Mouse (Mus musculus) gonadal fat pad, adult 2 months (tissue): ENCODE measurements at regions not wholly inside any gene's neighbourhood (a gene's known extent, or its start where the extent isn't known, plus 50 kb on each side); places are given as distances from the start of the nearest gene placed in this dataset.
A peak's percentile ranks its signal among the peaks of the same experiment; 100 is the strongest.

Source experiments
- DNase-seq: peaks from one replicate; pipeline ENCODE4 v3.0.0-alpha.2; 2012; ENCODE audit warnings: low read depth

DNA sequence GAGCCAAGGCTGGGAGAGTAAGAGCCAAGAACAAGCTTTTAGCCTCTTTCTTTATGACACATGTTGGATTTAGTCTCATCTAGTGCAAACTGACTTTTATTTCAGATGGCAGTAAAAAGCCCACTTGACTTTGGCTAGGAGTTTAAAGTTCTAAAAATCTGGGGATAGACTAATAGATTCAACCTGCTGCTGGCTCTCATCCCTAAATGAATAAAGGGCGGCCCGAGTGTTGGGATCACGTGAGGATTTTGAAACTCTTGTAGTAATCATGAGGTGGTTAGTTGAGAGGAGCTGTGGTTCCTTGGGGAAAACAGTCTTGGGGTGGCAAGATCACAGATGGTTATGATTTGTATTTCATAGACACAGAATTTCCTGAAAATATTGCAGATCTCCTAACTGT is 975.9 kb downstream of the Robo2 start:
- DNase-seq: no peak

DNA sequence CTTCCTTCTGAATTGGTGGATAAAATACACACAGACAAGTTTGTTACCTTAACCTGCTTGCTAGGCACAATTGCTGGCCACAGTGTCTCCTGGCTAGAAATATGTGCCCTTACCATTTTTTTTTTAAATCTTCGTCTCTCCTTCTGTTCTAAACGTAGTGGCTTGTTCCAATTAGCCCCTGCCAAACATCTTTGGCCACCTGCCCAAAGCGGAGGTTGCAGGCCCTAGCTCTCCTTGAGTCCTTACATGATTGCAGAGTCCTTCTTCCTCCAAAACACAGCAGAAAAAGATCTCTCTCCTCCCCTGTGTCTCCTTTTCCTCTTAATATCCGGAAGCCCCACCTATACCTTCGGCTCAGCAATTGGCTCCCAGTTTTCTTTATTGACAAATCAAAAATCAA is 986.8 kb downstream of the Robo2 start:
- DNase-seq: no peak

DNA sequence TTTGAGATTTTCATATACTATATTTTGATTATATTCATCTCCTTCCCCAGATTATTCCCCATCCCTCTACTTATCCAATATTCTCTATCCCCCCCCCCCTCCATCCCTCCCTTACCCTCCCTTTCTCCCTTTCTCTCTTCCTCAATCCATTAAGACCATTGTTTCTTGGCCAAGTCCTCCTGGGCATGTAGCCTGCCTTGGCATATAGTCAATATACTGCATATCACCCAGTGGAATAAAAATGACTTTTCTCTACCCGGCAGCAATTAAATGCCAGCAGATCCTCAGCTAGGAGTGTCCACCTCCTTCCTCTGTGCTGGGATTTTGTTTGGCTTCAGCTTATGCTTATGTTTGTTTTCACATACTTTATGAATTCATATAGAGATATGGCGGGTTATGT is 987.3 kb downstream of the Robo2 start:
- no peak for DNase-seq

DNA sequence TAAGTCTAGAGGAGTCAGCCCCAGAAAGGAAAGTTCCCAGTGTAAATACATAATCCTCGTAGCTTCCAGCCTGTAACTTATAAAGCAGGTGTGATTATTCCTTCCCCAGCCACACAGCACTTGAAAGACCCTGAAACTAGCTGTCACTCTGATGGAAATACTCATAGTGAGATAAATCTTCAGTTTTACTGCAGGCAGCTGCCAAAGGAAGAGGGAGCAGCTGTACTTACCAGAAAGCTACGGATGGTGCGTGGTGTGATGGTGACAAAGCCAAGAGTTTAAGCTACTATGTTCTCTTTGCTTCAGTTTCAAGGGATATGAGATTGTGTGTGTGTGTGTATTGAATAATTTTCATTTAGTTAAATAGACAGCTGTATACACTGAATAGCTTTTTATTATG is 1007.1 kb downstream of the Robo2 start:
- no peak for DNase-seq

DNA sequence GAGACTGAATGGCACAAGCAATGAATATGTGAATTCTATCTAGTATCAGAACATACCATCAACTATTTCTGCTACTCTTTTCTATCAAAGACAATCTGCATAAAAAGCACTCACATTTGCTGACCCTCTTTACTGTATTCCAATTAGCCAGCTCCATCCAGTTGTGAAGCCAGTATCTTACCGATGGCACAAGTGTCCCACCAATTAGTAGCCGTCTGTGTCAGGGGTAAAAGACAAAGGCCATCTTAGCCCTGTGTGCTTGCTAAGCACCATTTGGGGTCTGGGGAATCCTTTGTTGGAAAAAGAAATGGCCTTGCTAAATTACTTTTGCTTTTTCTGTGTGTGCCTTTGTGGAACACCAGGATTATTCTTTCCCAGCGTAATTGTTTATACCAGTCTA is 1007.5 kb downstream of the Robo2 start:
- DNase-seq: no peak

DNA sequence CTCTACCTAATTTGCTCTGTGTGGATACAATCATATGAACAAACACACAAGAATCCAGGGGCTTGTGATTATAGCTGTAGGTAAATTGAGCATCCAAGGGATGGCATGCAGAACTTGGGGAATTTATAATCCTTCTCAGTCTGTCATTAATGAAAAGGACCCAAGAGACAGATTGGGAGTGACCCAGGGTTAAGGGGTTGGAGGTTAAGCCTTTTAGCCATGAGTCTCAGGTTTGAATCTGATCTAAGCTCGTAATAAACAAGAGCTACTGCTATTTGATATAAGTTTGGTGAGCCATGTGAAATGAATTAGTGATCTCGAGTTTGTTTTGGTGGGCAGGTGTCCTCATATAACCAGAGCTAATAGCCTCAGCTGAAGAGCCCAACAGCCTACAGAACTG is 1032.6 kb downstream of the Robo2 start:
- no peak for DNase-seq

DNA sequence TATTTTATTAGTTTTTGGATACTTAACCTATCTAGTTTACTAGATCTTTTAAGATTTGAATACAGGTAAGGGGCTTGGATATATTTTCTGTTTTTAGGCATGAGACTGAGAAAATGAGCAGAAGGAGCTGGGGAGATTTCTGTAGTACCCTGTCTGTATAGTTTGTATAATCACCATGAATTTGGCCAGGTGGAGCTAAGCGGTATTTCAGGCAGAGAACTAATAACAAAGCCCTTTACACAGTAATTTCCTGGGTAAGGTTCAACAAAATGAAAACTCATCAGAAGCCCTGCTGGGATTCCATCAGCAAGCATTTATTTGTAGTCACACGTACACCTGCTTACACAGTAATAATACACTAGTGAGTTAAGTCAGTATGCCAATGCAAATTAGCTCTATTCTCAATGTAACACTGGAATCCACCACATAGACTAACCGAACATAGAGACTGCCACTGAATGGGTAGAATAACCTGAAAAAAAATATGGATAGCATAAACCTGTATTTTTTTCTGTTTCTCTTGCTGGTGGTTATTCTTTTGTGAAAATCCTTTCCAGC is 1036.9 kb downstream of the Robo2 start:
- DNase-seq: no peak

DNA sequence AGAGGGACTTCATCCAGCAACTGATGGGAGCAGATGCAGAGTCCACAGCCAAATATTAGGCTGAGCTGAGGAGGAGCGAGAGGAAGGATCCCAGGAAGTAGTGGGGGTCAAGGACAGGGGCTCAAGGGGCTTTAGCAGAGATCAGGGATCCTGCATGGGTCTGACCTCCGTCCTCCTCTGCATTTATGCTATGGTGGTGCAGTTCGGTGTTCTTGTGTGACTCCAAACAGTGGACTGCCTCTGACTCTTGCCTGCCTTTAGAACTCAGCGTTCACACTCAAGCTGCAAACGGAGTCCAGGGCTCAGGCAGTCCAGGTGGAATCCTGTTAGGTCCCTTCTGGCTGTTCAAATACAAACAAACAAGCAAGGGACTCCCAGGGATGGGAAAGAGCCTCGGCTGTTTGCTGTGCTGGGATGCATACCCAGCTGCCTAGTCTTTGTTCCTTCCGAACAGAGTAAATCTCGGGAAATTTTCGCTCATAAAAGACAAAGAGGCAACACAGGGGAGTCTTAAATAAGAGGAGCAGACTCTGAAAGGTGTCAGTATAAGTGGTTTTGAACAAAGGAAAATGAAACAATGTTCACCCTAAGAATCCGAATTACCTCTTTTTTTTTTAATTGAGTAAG is 1042.9 kb downstream of the Robo2 start:
- DNase-seq: no peak

DNA sequence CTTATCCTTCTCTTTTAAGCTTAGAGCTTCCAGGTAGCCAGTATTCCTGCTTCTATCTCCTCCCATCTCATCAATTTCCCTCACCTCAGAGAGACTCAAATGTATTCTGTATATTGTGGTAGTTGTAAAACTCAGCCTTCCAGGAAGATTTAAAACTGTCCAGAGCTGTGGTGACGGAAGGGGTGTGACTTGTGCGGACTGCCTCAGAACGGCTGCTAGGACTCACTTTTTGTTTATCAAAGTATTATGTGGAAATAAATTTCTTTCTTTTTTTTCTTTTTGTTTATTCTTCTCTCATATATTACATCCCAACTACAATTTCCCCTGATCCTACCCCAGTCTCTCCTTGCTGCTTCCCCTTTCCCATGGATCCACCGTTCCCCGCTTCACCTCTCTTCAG is 1043.7 kb downstream of the Robo2 start:
- DNase-seq: no peak

DNA sequence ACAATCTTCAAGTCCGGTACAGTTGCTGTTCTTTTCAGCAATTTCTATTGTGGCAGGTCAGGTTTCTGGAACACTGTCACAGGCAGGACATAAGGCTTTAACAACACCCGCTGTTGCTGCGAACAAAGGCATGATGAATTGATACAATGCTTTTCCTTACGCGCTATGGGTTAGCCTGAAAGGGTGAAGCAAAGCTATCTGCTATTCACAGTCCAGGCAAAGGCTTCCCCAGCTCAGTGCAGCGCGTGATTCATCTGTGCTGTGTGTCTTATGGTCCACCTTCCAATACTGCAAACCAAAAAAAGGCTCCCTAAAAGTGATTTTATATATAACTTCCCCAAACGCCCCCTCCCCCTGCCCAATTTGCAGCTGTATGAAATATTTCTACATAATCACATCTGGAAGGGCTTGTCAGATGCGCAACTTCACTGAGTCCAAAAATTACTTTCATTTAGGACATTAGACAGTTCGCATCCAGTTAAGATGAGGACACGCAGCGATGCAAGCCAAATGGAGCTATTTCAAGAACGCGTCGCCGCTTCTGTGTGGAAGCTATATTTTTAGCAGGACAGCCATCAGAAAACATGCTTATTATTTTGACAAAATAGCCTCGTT is 1044.3 kb downstream of the Robo2 start:
- no peak for DNase-seq

DNA sequence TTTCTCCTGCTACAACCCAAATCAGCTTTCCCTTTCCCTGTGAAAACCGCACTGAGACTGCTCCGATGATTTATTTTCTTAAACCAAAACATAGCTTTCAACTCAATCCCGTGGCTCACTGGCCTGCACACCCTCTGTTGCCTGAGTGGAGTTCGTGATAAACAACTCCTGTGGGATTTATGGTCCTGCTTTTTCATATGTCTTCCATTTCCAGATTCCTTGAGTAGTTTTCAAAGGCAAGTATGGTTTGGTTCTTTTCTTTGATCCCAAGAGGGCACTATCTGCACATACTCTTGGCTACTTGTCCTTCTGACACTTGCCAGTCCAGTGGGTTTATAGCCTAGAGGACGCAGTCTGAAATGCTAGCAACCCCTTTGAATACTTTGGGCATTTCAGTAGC is 1042.6 kb downstream of the Robo1 start:
- no peak for DNase-seq

DNA sequence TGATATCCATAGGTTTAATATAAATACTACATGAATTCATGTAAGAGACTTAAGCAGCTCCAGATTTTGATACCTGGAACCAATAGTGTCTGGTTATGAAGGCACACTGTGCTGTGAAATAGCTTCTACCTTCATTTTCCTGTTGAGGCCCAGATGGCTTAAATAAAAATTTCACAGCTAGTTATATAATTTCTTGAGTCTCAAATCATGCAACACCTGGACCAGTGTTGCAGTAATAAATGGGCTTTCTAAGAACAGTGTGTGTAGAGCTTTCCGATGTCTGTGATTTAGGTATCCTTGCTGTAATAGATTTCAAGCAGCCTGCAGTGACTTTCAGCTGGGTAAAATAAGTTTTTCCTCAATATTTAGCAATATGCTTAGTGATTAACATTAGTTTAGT is 1035.8 kb downstream of the Robo1 start:
- DNase-seq: no peak

DNA sequence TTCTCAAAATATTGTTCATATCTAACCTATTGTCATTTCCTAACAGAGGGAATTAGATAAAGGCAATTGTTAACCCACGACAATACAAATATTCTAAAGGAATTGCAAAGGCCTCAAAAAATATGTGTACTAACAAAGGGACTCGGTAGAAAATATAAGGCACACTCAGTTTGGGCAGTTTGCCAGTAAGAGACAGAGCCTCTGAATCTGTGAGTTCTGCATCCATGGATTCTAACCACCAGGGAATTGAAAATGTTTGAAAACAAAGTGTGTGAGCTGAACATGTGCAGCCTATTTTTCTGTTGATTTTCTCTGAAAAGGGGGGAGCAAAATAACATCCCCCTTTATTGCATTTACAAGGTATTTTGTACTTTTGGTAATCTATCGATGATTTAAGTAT is 1035.4 kb downstream of the Robo1 start:
- no peak for DNase-seq

DNA sequence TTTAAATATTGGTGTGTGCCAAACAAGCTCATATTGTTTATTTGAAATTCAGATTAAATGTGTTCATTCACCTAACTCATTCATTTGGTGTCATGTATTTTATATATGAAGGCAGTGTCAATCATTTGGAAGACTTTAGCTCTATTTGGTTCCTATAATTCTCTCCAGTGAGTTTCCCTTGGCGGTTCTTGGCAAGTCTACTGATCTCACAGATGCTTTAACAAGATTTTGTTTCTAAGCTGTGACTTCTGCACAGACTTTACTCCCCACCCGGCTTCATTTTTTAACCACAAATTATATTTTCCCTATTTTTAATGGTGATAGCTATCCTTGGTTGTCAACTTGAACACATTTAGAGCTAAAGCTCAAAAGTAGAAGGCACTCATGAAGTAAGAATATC is 1009.5 kb downstream of the Robo1 start:
- DNase-seq: no peak

DNA sequence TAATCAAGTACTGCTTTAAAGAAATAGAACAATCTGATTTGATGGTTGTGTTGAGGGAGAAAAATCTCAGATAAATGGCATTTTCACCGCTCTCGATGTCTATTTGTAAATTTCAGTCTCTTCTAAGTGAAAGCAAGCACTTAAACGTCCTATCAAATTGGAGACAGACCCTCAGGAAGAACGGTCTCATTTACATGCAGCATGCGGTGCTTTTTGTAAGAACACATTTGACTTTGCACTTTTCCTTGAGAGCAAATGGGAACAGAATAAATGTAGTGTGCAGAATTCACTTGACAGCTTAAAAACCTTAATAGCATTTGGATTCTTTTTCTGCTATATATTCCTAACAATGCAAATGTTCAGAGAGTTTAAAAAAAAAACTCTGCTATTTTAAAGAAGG is 1002.0 kb downstream of the Robo1 start:
- DNase-seq: no peak

DNA sequence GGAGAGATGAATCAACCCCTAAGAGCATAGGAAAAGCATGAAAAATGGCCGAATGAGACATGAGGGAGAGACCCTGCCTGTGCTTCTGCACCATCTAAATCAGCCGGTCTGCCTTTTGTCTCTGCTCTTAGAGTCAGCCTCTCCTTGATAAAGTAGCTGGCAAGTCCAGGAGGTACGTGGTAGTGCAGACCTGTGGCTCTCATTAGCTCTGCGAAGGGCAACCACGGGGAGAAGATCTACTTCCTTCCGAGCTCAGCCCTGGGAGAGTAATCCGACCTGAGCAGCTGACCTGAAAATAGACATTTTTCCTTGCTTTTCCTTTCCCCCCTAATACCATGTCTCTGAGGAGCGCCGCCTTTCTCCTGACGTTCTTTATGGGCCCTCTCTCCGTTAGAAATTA is 971.8 kb downstream of the Robo1 start:
- DNase-seq: no peak

DNA sequence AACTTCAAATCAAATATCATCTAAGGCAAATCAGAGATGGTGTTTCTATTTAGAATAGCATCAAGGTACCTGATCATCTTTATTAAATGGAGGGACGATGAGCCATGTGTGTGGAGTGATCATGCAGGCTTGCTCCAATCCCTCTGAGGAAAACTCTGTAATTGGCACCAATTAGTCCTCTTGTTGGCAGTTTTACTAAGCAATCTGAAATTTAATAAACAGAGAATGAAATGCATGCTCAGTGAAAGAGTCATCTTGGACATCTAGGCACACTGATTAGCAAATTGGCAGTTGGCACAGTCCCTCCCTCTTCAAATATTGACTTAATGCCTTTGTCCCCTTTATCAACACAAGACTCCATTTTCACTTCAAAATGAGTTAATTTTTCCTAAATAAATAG is 951.6 kb downstream of the Robo1 start:
- no peak for DNase-seq

DNA sequence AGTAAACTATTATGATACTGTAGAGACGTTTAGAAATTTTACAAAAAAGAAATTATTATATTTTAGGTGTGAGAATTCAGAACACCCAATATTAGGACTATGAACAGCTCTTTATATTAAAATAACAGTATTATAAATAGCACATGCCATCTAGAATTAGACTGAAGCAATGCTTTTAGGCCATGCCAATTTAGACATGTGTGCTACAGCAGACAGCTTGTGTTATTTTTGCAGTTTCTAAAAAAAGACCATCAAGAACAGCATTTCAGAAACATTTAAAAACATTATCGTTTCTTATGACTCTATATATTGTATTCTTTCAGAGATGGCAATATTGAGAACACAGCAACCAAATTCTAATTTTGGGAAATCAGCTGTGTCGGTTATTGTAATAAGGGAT is 951.2 kb downstream of the Robo1 start:
- no peak for DNase-seq

DNA sequence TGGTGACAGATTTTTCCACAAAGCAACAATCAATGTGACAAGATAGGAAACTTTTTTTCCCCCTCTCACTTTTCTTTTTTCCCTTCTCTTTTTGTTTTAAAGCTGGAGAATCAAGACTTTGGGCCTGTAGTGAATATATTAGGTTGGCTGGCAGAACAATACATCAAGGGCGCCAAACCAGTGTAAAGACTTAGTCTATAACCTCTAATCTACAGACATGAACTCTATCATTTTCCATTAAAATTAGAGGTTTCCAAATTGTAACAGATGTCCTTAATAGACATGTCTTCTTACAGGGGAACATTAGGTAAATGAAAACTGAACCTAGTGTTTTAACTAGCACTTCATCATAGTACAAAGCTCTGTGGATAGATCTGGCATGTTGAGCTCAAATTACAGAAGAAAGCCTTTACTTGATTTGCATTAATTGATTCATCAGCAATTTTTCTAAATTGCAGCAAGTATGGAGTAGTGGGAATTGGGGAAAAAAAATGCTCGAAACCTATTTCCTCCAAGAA is 937.0 kb downstream of the Robo1 start:
- no peak for DNase-seq

DNA sequence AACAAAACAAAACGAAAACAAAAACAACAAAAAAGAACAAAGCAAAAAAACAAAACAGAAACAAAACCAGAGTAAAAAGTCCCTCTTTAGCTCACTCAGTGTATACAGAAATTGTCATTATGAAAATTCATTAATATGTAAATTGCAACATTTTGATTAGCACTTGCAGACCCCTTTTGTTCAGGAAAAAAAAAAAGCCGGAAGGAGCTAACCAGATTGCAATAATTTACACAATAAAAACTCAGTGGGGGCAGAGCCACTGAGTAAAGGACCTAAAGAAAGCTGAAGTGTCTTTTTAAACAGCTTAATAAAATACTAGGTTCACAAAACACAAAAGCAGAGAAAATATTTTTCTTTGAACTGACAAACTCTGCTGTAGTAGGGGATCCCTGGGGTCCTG is 922.5 kb downstream of the Robo1 start:
- DNase-seq: no peak

DNA sequence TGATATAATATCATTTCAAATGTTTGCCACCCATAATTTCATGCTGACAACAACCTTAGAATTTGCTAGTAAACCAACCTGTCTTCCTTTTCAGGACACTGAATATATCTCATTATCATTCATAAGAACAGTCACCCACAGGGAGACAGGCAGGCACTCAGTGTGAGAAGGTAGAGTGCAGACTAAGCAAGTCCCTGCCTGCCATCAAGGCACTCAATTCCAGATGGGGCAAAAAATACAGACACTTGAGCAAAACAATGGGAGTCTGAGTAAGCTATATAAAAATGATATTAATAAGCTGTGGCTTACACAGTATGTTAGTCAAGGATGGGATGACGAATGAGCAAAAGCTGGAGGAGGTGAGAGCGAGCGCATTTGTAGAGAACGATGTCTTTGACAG is 909.4 kb downstream of the Robo1 start:
- DNase-seq: no peak

DNA sequence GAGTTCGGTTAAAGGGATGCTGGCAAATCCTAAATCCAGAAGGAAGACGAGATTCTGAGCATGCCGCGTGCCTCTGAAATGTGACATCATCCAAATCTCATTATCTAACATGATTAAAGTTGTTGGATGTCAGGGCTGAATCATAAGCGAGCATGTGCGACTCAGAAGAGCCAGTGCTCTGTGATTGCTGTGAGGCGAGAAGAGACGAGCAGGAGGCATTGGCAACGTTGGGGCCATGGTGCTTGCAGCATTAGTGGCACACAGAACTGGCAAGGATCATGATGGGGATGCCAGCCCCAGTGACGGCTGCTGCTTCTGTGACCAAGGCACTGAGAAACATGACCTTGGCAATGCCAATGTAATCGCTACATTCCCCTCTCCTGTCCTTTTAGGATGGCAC is 895.4 kb downstream of the Robo1 start:
- no peak for DNase-seq

DNA sequence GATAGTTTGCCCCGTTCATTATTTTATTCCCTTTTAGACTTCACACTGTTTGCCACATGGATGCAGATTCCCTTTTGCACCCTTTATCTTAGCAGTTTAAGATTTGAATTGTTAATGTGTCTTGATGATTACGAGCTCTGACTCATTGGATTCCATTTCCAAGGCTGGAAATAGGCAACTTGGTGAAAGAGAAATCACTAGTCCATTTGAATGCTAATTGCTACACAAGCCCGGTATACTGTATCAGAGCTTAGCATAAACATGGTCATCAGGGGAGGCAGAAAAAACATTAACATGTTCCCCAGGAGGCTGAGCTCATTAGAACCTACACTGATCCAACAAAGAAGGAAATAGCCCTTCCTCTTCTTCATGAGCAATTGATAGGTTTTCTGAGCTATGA is 892.9 kb downstream of the Robo1 start:
- DNase-seq: no peak

DNA sequence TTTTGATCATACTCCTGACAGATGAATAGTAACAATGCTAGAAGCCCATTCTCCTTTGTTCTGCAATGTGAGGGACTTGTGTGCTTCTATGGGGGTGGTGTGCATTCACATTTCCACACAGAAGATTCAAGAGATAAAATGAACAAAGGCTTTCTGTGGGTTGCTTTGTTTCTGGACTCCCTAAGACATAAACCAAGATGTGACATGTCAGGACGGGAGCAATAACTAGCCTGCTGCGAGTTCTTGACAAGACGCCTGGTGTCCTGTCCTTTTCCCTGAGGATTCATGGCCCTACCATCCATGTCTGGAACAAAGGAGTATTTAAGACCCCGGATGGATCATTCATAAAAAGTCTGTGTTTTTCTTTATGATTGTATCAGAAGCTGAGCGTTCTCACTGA is 874.7 kb downstream of the Robo1 start:
- DNase-seq: peak; percentile 75
